Mouse (Mus musculus) macrophage (primary cell): ENCODE results near the gene Frg2f1. TPM values are rescaled to one million over a fixed set of nuclear protein-coding genes. Genes with fewer than 3 reads are reported as not detected.
A peak's percentile ranks its signal among the peaks of the same experiment; 100 is the strongest.
"Not testable (repeated sequence)": the region's sequence is repeated elsewhere in the genome, so short reads cannot be mapped to it uniquely, and the experiment has no call there.

ENCODE experiments used
- H3K27ac ChIP-seq: fragments of 350-480 bp; formaldehyde crosslinking; 2 replicates; pipeline ENCODE4 v1.9.0; 2021
- H3K36me3 ChIP-seq: fragments of 350-480 bp; formaldehyde crosslinking; 2 replicates; pipeline ENCODE4 v1.9.0; 2021; ENCODE audit errors: inconsistent target
- H3K4me3 ChIP-seq: fragments of 350-480 bp; formaldehyde crosslinking; 2 replicates; pipeline ENCODE4 v1.9.0; 2021; ENCODE audit errors: inconsistent target
- H3K79me2 ChIP-seq: fragments of 350-480 bp; formaldehyde crosslinking; 2 replicates; pipeline ENCODE4 v1.9.0; 2021; ENCODE audit errors: inconsistent target
- WGBS: methylation state at CpG from one replicate; pipeline ENCODE4 v1.1.7; 2026; ENCODE audit warnings: inconsistent platforms; ENCODE audit not compliant: missing documents; 5-methylcytosine and 5-hydroxymethylcytosine counted together
- polyA plus RNA-seq: library from polyadenylated mRNA; stranded (reverse); fragments of 250-400 nt; gene quantifications from 3 replicates; pipeline ENCODE4 v1.2.4, GENCODE M21; 2018; ENCODE audit warnings: inconsistent platforms
- total RNA-seq, 78 experiments: library from RNA; depleted of rRNA; stranded (reverse); fragments of 250-400 nt; gene quantifications; 1 replicate in 9 of 78; 2 replicates in 24 of 78; 3 replicates in 43 of 78; 4 replicates in 2 of 78; pipeline ENCODE4 v1.2.4; 2018; ENCODE audit warnings: inconsistent platforms in 56 of 78

The Frg2f1 gene
- total RNA-seq (2018; cell fraction: chromatin; rRNA removed): 10 to 100 TPM in 5 of 26 experiments, 1 to 10 TPM in 18, under 1 TPM in 1, not detected in 2; 0.53 to 12.5 (median 4.5) TPM
- total RNA-seq (2018; cell fraction: cytosol; rRNA removed): 1 to 10 TPM in 25 of 26 experiments, under 1 TPM in 1; 0.99 to 4.2 (median 2.2) TPM
- 10 to 100 TPM in 1 of 26 experiments, 1 to 10 TPM in 21, under 1 TPM in 2, not detected in 2; 0.54 to 11.7 (median 5.2) TPM for total RNA-seq (2018; cell fraction: nucleus; rRNA removed)
- 1.6 to 2.7 TPM (median 2.4 TPM) in 3 replicates for polyA plus RNA-seq

DNA sequence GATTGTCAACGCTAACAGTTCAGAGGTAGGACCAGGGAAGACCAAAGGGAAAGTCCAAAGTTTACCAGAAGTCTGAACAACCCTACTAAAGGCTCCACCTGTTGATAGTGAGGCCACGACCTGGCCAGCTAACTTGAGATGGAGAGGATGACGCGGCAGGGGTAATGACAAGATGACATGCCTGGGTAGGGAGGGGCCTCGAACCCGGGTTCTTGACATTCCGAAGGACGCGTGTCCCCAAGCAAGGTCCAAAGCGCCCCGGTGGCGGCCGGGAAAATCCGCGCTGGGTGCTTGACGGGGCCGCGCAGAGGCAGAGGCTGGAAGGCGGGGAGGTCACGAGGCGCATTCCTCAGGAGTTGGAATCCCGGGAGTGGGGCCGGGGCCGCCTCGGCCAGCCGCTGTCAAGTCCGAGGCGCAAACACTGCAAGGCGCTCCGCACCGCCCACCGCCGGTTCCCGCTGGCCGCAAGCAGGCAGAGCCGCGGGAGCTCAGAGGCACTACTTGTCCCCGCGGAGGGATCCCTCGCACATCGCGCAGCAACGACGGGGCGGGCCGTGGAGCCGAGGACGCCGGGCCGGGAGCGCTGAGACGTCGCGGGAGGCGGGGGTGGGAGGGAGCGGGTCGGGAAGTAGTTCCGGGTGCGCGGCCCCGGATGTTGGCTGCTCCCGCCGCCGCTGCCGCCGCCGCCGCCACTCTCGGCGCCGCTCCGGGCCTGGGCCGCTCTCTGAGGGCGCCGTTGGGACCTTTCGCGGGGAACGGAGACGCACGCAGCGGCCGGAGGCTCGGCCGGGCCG, at the start of gene Frg2f1:
Gene Frg2f1, minus strand, starts transcription at position 499 of the 794 bp plus-strand sequence.
- under 1% methylated on average over 70 of the region's 85 CpGs for WGBS
- Histone ChIP-seq H3K27ac (peak within 1 kb of the TSS; percentile 36), H3K36me3 (no peaks in the 10 kb centered on the region), H3K79me2 (peaks cover 41% of the 10 kb centered on the region), H3K4me3 (peak within 1 kb of the TSS; percentile 56)

DNA sequence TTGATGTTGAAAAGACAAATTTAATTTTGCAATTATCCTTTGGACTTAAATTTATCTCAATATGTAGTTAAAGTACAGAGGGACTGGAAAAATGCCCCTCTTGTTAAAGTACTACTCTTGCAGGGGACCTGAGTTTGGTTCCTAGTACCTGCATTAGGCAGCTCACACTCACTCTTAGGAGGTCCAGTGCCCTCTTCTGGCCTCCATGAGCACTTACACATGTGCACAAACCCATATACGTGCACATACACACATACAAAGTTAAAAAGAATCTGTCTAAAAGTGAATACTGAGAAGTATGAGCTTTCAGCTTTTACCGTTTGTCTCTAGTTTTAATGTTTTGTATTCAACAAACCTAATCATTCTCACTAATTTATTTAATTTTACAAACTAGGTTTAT, 48.7 kb upstream of the Frg2f1 start:
- H3K4me3 ChIP-seq: no peak overlapping the region
- 94% methylated on average over 2 of the region's 2 CpGs for WGBS
- H3K36me3 ChIP-seq: 0 out of 2 replicates have a peak, but pooled peaks cover 4% of the 10 kb centered on the region
- H3K27ac ChIP-seq: no peak overlapping the region
- H3K79me2 ChIP-seq: peaks cover 86% of the 10 kb centered on the region

DNA sequence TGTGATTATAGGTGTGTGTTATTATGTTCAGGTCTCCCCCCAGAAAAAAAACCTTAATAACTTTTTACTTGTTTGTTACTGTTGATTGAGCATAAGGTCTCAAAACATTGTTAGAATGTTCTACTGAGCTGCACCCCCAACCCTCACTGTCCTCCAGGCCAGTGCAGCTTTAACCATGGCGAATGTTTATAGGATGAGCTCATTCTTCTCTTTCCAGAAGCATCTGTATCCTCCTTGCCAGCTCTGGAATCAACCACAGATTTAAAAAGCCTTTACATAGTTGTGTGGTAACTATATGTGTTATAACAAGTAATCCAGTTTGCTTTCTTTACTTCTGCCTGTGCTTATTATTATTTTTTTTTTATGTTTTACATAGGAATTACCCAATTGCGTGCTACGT, 36.1 kb upstream of the Frg2f1 start:
- WGBS: 93% methylated on average over 3 of the region's 3 CpGs
- Histone ChIP-seq H3K27ac (no peak overlapping the region), H3K79me2 (peaks cover 87% of the 10 kb centered on the region), H3K36me3 (no peaks in the 10 kb centered on the region), H3K4me3 (no peak overlapping the region)

DNA sequence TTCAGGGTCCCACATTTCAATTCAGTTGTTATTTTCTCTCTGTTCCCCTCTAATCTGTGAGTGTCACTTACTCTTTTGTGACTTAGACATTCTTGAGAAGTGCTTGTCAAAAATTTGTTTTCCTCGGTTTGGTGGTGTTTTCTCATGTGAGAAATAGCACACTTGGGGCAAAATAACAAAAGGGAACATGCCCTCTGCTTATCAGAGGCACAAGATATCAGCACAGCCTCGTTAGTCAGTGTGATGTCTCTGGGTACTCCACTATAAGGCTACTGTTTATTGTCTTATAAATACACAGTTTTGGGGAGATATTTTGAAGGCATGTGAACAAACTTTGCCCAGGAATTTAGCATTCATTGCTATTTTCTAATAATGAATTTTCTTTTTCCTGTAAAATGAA, 35.2 kb upstream of the Frg2f1 start:
- H3K4me3 ChIP-seq: no peak overlapping the region
- 86% methylated on average over 2 of the region's 2 CpGs for WGBS
- no peaks in the 10 kb centered on the region for H3K36me3 ChIP-seq
- H3K79me2 ChIP-seq: peaks cover 87% of the 10 kb centered on the region
- no peak overlapping the region for H3K27ac ChIP-seq

DNA sequence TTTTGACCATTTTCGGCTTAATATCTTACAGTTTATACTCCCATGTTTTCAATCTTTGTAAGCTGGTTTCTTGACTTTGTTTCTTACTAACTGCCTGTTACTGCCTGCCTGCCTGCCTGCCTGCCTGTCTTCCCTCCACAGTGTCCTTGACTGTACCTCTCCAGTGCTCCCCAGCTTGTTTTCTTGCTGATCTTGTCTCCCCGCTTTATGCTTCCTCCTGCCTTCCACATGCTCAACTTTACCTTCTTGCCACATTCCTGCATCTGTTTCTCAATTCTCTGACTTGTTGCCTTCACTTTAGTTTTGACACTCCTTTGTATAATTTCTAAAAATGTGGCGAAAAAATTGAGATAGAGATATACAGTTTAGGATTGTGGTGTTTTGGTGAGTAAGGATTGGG, 33.4 kb upstream of the Frg2f1 start:
- H3K79me2 ChIP-seq: peaks cover 87% of the 10 kb centered on the region
- H3K4me3 ChIP-seq: no peak overlapping the region
- 89% methylated on average over 3 of the region's 3 CpGs for WGBS
- H3K36me3 ChIP-seq: no peaks in the 10 kb centered on the region
- H3K27ac ChIP-seq: no peak overlapping the region

DNA sequence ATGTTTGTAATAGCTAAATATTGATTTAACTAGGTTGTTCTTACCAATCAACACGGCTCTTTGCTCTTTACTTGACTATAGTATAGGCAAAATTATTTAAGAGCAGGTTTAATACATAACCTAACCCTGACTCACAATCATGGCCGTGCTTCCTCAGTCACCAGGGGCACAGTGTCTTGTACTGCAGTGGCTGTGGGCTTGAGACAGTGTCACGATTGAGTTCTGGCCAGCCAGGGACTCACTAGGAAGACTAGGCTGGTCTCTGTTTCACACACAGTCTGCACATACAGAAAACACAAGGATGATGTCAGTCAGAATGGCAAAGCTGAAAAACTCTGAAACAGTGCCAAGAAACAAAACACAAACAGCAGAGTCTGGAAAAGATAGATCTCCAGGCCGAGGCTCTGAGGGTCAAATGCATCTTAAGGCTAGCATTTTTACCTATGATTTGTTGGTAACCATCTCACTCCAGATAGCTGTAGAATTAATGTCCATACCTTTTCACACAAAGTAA, 27.1 kb upstream of the Frg2f1 start:
- H3K4me3 ChIP-seq: no peak overlapping the region
- 98% methylated on average over 4 of the region's 4 CpGs for WGBS
- H3K79me2 ChIP-seq: peaks cover 99% of the 10 kb centered on the region
- H3K27ac ChIP-seq: no peak overlapping the region
- H3K36me3 ChIP-seq: no peaks in the 10 kb centered on the region

DNA sequence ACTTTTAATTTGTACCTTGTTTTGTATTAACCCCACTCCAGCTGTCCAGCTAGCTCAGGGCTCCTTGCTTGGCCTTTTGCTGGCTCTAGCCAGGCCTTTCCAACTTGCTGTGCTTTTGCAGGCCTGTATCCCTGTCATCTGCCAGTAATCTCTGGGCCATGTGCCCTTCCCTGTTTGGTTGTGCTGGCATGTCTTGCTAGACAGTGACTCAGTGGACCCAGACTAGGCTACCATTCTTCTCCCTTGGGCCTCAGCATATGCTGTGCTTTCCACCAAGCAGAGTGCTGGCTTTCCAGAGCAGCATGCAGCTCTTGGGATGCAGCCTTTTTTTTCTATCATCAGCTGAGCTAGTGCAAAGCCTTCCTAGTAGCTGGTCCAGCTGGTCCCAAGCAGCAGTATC, 23.8 kb upstream of the Frg2f1 start:
- Histone ChIP-seq H3K36me3 (no peaks in the 10 kb centered on the region), H3K4me3 (no peak overlapping the region), H3K27ac (no peak overlapping the region), H3K79me2 (peaks cover 99% of the 10 kb centered on the region)

DNA sequence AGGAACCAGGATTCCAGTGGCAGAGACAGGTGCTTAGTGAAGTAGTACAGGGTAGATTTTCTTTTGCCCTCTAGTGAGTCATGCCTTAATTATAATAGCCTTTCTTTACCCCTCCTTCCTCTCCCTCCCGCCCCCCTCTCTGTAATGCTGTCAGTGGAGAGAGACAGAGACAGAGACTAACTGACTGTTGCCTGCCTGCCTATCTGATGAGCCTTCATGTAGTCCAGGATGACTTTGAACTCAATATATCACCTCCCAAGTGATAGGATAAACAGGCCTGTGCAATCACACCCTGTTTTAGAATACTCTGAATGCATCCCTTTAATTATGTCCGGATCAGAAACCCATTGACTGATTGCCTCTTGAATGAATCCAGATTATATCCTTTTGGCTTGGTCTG, 16.1 kb upstream of the Frg2f1 start:
- WGBS: 89% methylated on average over 2 of the region's 2 CpGs
- no peak overlapping the region for H3K27ac ChIP-seq
- no peaks in the 10 kb centered on the region for H3K36me3 ChIP-seq
- peaks cover 100% of the 10 kb centered on the region for H3K79me2 ChIP-seq
- H3K4me3 ChIP-seq: no peak overlapping the region

DNA sequence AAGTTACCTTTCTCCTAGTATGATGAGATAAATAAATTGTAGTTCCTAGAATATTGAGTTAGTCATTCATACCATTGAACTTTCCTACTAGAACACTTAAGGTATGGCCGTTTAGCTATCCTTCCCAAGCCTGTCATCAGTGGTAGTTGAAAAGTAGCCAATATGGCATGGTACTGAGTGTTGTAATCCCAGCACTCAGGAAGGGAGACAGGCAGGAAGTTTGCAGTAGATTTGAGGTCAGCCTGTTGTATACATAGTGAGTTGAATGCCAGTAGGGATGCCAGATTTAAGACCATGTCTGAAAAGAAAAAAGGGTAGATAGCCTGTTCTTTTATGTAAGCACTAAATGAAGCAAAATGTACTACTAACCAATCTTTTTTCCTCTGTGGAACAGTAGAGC, 11.5 kb upstream of the Frg2f1 start:
- Histone ChIP-seq H3K4me3 (no peak overlapping the region), H3K27ac (no peak overlapping the region), H3K36me3 (no peaks in the 10 kb centered on the region), H3K79me2 (peaks cover 100% of the 10 kb centered on the region)
- 45% methylated on average over 1 of the region's 1 CpGs for WGBS

DNA sequence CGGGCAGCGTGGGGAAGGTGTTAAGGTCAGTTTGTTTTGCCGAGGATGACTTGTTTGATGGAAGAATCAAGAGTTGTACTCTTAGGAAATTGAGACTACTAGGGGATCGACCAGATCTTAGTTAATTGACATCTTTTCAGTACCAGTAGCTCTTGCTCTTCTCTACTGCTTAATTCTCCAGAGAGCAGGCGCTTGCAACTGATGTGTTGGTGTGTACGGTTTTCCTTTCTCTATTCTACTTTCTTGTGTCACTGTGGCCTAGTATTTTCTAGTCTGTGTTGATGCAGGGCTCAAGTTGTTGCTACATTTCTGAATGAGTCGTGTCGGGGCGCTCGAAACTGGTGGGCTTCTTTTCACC, 1.2 kb upstream of the Frg2f1 start:
- H3K36me3 ChIP-seq: no peaks in the 10 kb centered on the region
- peak overlapping the region; percentile 56 for H3K4me3 ChIP-seq
- H3K27ac ChIP-seq: peak overlapping the region; percentile 31
- 19% methylated on average over 10 of the region's 10 CpGs for WGBS
- peaks cover 53% of the 10 kb centered on the region for H3K79me2 ChIP-seq

DNA sequence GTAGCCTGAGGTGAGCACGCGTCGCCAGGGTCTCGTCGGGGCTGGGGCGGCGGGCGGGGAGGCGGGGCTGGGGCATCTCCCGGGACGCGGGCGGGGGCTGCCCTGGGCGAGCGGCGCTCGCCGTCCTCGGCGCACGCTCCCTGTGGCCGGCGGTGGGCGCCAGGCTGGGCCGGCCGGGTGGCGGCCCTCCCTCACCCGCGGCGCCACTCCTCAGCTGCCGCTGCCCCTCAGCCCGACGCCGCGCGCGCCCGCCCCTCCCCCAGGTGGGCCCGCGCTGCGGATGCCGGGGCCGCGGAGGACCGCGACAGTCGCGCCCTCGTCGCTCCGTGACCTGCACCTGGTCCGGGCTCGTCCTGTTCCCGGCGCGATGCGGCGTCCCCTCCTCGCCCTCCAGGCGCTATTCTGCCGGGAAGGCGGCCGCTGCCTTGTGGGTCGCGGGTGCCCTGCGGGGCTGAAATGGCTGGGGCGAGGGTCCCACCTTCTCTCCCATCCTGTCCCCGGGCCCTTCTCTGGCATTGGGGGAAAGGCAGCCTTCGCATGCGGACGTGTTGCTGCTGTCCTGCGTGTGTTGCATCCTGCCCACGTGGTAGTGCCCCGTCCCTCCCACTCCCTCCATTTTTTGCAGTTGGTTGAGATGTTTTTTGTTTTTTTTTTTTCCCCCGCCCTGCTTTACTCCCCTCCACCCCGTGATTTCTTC, 655 bp upstream of the Frg2f1 start:
- no peaks in the 10 kb centered on the region for H3K36me3 ChIP-seq
- peak overlapping the region; percentile 56 for H3K4me3 ChIP-seq
- H3K27ac ChIP-seq: peak overlapping the region; percentile 31
- under 1% methylated on average over 72 of the region's 76 CpGs for WGBS
- peaks cover 48% of the 10 kb centered on the region for H3K79me2 ChIP-seq

DNA sequence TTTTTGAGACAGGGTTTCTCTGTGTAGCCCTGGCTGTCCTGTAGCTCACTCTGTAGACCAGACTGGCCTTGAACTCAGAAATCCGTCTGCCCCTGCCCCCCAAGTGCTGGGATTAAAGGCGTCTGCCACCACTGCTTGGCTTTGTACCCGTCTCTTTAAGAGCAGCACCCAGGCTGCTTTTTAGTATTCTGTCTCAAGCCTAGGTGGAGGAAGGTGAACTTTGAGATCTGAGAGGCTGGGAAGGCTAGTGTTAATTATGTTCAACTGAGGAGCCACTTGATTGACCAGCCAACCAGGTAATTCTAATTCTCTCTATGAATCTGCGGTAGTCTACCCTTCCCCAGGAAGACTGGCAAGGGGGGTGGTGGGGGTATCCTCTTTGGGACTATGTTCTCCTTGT, 1.9 kb downstream of the Frg2f1 start:
- peaks cover 23% of the 10 kb centered on the region for H3K79me2 ChIP-seq
- H3K36me3 ChIP-seq: no peaks in the 10 kb centered on the region
- no peak overlapping the region for H3K4me3 ChIP-seq
- WGBS: 83% methylated on average over 4 of the region's 4 CpGs
- no peak overlapping the region for H3K27ac ChIP-seq

DNA sequence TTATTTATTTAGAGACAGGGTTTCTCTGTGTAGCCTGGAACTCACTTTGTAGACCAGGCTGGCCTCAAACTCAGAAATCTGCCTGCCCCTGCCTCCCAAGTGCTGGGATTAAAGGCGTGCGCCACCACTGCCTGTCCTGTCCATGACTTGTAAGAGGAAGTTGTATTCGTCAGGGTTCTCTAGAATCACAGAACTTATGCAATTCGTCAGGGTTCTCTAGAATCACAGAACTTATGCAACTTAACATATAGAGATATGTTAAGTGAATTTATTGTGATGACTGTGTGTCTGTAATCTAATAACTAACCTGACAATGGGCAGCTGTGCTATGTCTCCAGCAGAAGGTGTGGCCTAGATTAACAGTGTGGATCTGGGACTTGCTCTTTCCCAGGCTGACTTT, 2.7 kb downstream of the Frg2f1 start, which contains the start of gene Foxj3:
Gene Foxj3, plus strand, starts transcription at position 390 of the 400 bp plus-strand sequence.
- 21% methylated on average over 4 of the region's 4 CpGs for WGBS
- not testable (repeated sequence) for H3K36me3 ChIP-seq, H3K4me3 ChIP-seq, H3K27ac ChIP-seq
- peaks cover 16% of the 10 kb centered on the region for H3K79me2 ChIP-seq

DNA sequence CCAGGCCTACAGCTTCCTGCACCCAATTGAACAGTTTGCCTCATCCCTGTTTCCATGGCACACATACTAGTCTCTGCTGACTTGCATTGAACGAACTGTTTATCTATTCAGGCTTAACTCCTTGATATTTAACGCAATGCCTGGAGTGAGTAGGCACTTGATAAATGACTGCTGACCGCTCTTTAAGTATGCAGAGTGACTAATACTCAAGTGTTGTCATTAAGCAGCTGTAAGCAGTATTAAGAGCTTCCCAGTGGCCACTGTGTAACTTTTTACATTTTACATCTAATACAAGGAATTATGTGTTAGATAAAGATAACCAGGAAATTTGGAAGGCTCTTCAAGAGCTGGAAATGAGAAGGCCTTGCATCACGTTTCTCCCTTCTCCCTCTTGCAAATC, 4.2 kb downstream of the Frg2f1 start:
- Histone ChIP-seq H3K36me3 (no peaks in the 10 kb centered on the region), H3K4me3 (no peak overlapping the region), H3K27ac (no peak overlapping the region), H3K79me2 (peaks cover under 1% of the 10 kb centered on the region; the same call in 1 of the 2 replicates)
- WGBS: 84% methylated on average over 4 of the region's 4 CpGs

DNA sequence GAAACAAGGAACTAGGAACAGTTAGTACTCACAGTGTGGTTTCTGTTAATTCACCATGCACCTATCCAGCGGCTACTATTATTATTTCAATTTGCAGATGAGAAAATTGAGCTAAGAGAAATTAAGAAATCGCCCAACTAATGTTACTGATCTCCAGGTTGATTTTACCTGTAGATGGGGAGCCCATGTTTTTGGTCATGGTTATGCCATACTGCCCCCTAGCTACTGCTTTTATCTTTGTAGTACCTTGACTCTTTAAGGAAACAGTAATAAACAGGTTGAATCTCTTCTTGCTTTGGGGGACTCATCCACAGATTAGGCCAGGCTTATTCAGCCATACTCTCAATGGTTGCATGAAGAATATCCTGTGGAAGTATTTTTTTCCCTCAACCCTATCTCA, 7.5 kb downstream of the Frg2f1 start:
- Histone ChIP-seq H3K36me3 (no peaks in the 10 kb centered on the region), H3K4me3 (no peak overlapping the region), H3K27ac (no peak overlapping the region), H3K79me2 (no peaks in the 10 kb centered on the region)
- WGBS: 82% methylated on average over 2 of the region's 2 CpGs
